Mouse (Mus musculus) cortical plate, adult 2 months (tissue): ENCODE data around the gene Ndufc2. TPM values are rescaled to one million over a fixed set of nuclear protein-coding genes. Genes with fewer than 3 reads are reported as not detected.

Source experiments
- H3K27ac ChIP-seq: fragments of 200-500 bp; 2 replicates; pipeline ENCODE4 v1.5.1; 2012; ENCODE audit warnings: low read length, control low read depth, inconsistent platforms; ENCODE audit not compliant: insufficient read depth
- H3K4me1 ChIP-seq: fragments of 200-500 bp; 2 replicates; pipeline ENCODE4 v1.6.1; 2011; ENCODE audit warnings: low read length; ENCODE audit not compliant: control insufficient read depth, insufficient read depth
- H3K4me3 ChIP-seq: fragments of 200-500 bp; 2 replicates; pipeline ENCODE4 v1.5.1; 2011; ENCODE audit warnings: mild to moderate bottlenecking, low read length, control low read depth; ENCODE audit not compliant: insufficient read depth
- CTCF ChIP-seq: fragments of 200-500 bp; IDR thresholded peaks from 2 replicates; pipeline ENCODE4 v1.5.1; 2011; ENCODE audit warnings: mild to moderate bottlenecking, control low read depth, low read length; ENCODE audit not compliant: insufficient read depth; ENCODE audit errors: extremely low read depth
- POLR2A ChIP-seq: fragments of 200-500 bp; IDR thresholded peaks from 2 replicates; pipeline ENCODE4 v1.6.1; 2011; ENCODE audit warnings: mild to moderate bottlenecking, low read length, control low read depth; ENCODE audit not compliant: insufficient read depth; ENCODE audit errors: extremely low read depth
- polyA plus RNA-seq: library from polyadenylated mRNA; depleted of rRNA; stranded (reverse); fragments of >200 nt; gene quantifications from 2 replicates; pipeline ENCODE4 v1.2.3, GENCODE M21; 2012

Ndufc2 gene
- polyA plus RNA-seq, 1 experiment: 243 TPM

GRCm38 (mm10) chr7:97360166-97360565, 39.6 kb upstream of the Ndufc2 start:
- TF ChIP-seq POLR2A (no peak), CTCF (no peak)
- no peak overlapping the region for H3K4me3 ChIP-seq
- no peaks in the 10 kb centered on the region for H3K4me1 ChIP-seq
- H3K27ac ChIP-seq: no peak overlapping the region

- Histone ChIP-seq H3K4me3 (no peak overlapping the region), H3K4me1 (no peaks in the 10 kb centered on the region), H3K27ac (no peak overlapping the region)
- TF ChIP-seq CTCF (no peak), POLR2A (no peak)
Observed at GRCm38 (mm10) chr7:97360955-97361354, 38.8 kb upstream of the Ndufc2 start.

DNA sequence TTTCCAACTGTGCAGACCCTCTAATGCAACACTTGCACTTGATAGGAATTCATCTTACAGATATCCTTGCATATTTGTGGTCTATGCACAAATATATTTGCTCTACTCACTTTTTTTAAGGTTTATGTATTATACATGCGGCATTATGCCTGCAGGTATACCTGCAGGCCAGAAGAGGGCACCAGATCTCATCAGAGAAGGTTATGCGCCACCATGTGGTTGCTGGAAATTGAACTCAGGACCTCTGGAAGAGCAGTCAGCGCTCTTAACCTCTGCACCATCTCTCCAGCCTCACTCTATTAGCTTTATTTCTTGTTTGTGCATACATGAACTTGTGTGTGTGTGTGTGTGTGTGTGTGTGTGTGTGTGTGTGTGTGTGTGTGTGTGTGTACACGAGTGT, 38.3 kb upstream of the Ndufc2 start:
- Histone ChIP-seq H3K27ac (no peak overlapping the region), H3K4me3 (no peak overlapping the region), H3K4me1 (no peaks in the 10 kb centered on the region)
- peak; percentile 51 for TF ChIP-seq CTCF
- TF ChIP-seq POLR2A: no peak

GRCm38 (mm10) chr7:97365887-97366286, 33.9 kb upstream of the Ndufc2 start:
- Histone ChIP-seq H3K4me3 (no peak overlapping the region), H3K27ac (no peak overlapping the region), H3K4me1 (no peaks in the 10 kb centered on the region)
- no peak for TF ChIP-seq POLR2A
- TF ChIP-seq CTCF: no peak

DNA sequence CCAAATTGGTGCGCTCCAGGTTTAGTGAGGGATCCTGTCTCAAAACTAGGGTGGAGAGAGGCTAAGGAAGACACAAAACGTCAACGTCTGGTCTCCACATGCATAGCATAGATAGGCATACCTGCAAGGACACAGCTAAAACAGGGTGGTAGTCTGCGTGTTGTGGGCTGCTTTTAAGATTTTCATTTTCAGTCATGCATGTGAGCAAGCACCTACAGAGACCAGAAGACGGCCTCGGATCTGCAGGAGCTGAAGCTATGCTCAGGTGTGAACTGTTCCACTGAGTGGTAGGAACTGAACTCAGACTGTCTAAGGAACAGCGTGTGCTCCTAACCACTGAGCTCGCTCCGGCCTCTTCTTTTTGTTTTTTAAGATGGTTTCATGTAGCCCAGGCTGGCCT, 24.7 kb upstream of the Ndufc2 start:
- Histone ChIP-seq H3K4me3 (no peak overlapping the region), H3K4me1 (no peaks in the 10 kb centered on the region), H3K27ac (no peak overlapping the region)
- TF ChIP-seq POLR2A (no peak), CTCF (no peak)

GRCm38 (mm10) chr7:97375906-97376305, 23.9 kb upstream of the Ndufc2 start:
- H3K27ac ChIP-seq: no peak overlapping the region
- TF ChIP-seq POLR2A: no peak
- no peak overlapping the region for H3K4me3 ChIP-seq
- no peaks in the 10 kb centered on the region for H3K4me1 ChIP-seq

DNA sequence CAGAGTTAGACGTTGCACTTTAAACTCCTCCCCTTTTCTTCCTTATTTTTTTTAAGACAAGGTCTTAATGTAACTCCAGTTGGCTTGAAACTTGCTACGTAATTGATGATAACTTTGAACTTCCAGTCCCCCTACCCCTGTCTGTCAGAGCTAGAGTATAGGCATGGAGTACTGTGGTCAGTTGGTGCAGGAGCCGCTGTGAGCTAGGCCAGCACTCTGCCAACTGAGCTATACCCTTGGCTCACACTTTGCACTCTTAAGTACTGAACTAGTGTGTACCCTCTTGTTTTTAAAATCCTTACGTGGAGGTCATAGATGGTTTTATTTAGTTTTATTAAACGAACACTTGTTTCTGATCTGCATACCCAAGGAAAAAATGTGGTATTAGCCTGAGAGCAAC, 20.5 kb upstream of the Ndufc2 start:
- H3K27ac ChIP-seq: no peak overlapping the region
- no peak overlapping the region for H3K4me3 ChIP-seq
- TF ChIP-seq POLR2A (no peak), CTCF (no peak)
- no peaks in the 10 kb centered on the region for H3K4me1 ChIP-seq

- no peak overlapping the region for H3K27ac ChIP-seq
- TF ChIP-seq CTCF: no peak
- no peak overlapping the region for H3K4me3 ChIP-seq
- H3K4me1 ChIP-seq: no peaks in the 10 kb centered on the region
Observed at GRCm38 (mm10) chr7:97380500-97381123, 19.2 kb upstream of the Ndufc2 start.

- no peak overlapping the region for H3K27ac ChIP-seq
- TF ChIP-seq CTCF: no peak
- H3K4me3 ChIP-seq: no peak overlapping the region
- no peaks in the 10 kb centered on the region; the same call in 1 of the 2 replicates for H3K4me1 ChIP-seq
Observed at GRCm38 (mm10) chr7:97382661-97383060, 17.1 kb upstream of the Ndufc2 start.

DNA sequence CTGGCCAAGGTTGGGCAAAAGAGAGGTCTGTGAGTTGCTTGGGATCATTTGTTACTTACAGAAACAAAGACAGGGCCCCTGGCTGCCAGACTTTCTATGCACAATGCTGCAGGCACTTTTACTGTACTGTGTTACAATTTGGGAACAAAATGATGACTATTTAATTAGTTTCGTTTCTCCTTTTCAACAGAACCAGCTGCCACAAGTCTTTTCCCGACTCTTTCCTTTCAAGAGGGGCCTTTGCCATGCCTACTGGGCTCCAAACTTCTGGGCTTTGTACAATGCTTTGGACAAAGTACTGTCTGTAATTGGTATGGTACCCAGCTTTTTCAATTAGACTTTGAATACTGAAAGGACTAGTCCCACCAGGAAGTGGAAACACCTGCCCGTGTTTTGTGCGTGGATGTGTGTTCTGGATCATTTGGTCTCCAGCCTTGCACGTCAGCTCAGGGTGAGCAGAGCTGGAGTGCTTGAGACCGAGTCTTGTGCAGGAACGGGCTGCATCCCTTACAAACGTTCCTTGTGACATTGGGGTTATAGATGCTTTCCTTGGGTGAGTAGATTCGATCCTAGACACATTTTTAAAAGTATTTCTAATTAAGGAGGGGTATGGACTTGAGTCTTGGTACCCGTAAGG, 16.2 kb upstream of the Ndufc2 start:
- TF ChIP-seq CTCF: no peak
- no peak for TF ChIP-seq POLR2A
- H3K4me3 ChIP-seq: no peak overlapping the region
- H3K27ac ChIP-seq: no peak overlapping the region
- no peaks in the 10 kb centered on the region; the same call in 1 of the 2 replicates for H3K4me1 ChIP-seq
